Mouse (Mus musculus) lung, postnatal 0 days (tissue): ENCODE measurements at regions not wholly inside any gene's neighbourhood (a gene's known extent, or its start where the extent isn't known, plus 50 kb on each side); places are given as distances from the start of the nearest gene placed in this dataset.
A peak's percentile ranks its signal among the peaks of the same experiment; 100 is the strongest.

ENCODE experiments used
- ATAC-seq: fragments of 200-750 bp; cut with Nextera tagmentation; 2 replicates; pipeline ENCODE4 v1.8.0; 2017; ENCODE audit warnings: moderate library complexity
- DNase-seq: peaks from one replicate; pipeline ENCODE4 v3.0.0-alpha.2; 2016; ENCODE audit warnings: low spot score
- H3K27ac ChIP-seq: fragments of 300-500 bp; sonication (generic); 2 replicates; pipeline ENCODE4 v1.5.1; 2014; ENCODE audit warnings: antibody characterized with exemption, mild to moderate bottlenecking, low read length, mixed read lengths
- H3K27me3 ChIP-seq: fragments of 300-500 bp; sonication (generic); replicated peaks from 2 replicates; pipeline ENCODE4 v1.6.1; 2014; ENCODE audit warnings: low read length, mixed read lengths; ENCODE audit not compliant: insufficient read depth
- H3K36me3 ChIP-seq: fragments of 300-500 bp; sonication (generic); 2 replicates; pipeline ENCODE4 v1.6.1; 2014; ENCODE audit warnings: low read length, mixed read lengths; ENCODE audit not compliant: insufficient read depth
- H3K4me1 ChIP-seq: fragments of 300-500 bp; sonication (generic); 2 replicates; pipeline ENCODE4 v1.6.1; 2014; ENCODE audit warnings: antibody characterized with exemption, low read depth, low read length, mixed read lengths; ENCODE audit not compliant: insufficient read depth
- H3K4me2 ChIP-seq: fragments of 300-500 bp; sonication (generic); replicated peaks from 2 replicates; pipeline ENCODE4 v1.6.1; 2014; ENCODE audit warnings: low read depth, mild to moderate bottlenecking, low read length, moderate library complexity, mixed read lengths
- H3K4me3 ChIP-seq: fragments of 300-500 bp; sonication (generic); 2 replicates; pipeline ENCODE4 v1.5.1; 2014; ENCODE audit warnings: low read depth, low read length
- H3K9ac ChIP-seq: fragments of 300-500 bp; sonication (generic); replicated peaks from 2 replicates; pipeline ENCODE4 v1.6.1; 2014; ENCODE audit warnings: low read depth, mild to moderate bottlenecking
- H3K9me3 ChIP-seq: fragments of 300-500 bp; sonication (generic); 2 replicates; pipeline ENCODE4 v1.6.1; 2016; ENCODE audit warnings: low read length, mixed read lengths
- CTCF ChIP-seq: IDR thresholded peaks from 2 replicates; pipeline ENCODE4 v1.5.1; 2016; ENCODE audit warnings: antibody characterized with exemption, mild to moderate bottlenecking
- EP300 ChIP-seq: IDR thresholded peaks from 2 replicates; pipeline ENCODE4 v1.6.1; 2016; ENCODE audit warnings: antibody characterized with exemption, mild to moderate bottlenecking, control low read depth
- WGBS: fragments of 180-500 bp; shearing (Covaris S2); extraction: QIAGEN DNeasy Blood & Tissue Kit; methylation state at CpG from one replicate; pipeline ENCODE4 v1.1.7; 2014; 5-methylcytosine and 5-hydroxymethylcytosine counted together

DNA sequence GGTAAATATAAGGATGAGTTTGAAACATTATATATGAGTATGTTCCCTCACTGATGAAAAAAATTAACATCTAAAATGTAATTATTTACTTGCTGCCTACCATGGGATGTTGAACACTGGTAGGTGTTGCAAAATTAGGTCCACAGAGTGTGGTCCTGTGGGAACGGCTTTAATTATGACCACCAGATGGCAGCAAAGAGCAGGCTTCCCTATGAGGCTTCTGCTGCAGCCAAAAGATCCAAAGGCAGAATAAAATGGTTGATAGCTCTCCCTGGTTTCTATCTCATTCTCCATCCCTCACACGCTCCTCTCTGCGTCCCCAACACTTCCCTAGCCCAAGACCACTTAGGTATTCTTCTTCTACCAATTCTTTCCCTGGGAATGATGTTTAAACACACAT, 54.6 kb upstream of the Cit start:
- no peak overlapping the region for H3K9ac ChIP-seq
- H3K27ac ChIP-seq = no peak overlapping the region
- no peaks in the 10 kb centered on the region for H3K36me3 ChIP-seq
- no peaks in the 10 kb centered on the region for H3K9me3 ChIP-seq
- ATAC-seq (no peak), DNase-seq (peak; percentile 75)
- no peaks in the 10 kb centered on the region for H3K4me1 ChIP-seq
- TF ChIP-seq CTCF (peak; percentile 91), EP300 (no peak)
- H3K4me3 ChIP-seq = no peak overlapping the region
- no peaks in the 10 kb centered on the region for H3K27me3 ChIP-seq
- 8% methylated on average over 3 of the region's 3 CpGs for WGBS
- no peak overlapping the region for H3K4me2 ChIP-seq
